Mouse (Mus musculus): Measurements from ENCODE around the gene Mybpc1. TPM values are rescaled to one million over a fixed set of nuclear protein-coding genes. Genes with fewer than 3 reads are reported as not detected.
A peak's percentile ranks its signal among the peaks of the same experiment; 100 is the strongest.
"Not testable (repeated sequence)": the region's sequence is repeated elsewhere in the genome, so short reads cannot be mapped to it uniquely, and the experiment has no call there.

Mybpc1 gene
- total RNA-seq, 2 experiments from 2014 or later, result 5.5 to 5.6 TPM

GRCm38 (mm10) chr10:88557046-88557445 lies 47.9 kb downstream of the Mybpc1 start:
- no peak for DNase-seq (ENCODE audit: low spot score in 2 of 2)

- no peak for DNase-seq (ENCODE audit: low spot score in 2 of 2)
These were observed 52.2 kb downstream of the Mybpc1 start for GRCm38 (mm10) chr10:88552738-88553137.

GRCm38 (mm10) chr10:88550225-88550624 lies 54.7 kb downstream of the Mybpc1 start:
- no peak for DNase-seq (ENCODE audit: low spot score in 2 of 2)

GRCm38 (mm10) chr10:88547635-88548034 lies 57.3 kb downstream of the Mybpc1 start:
- no peak for DNase-seq (ENCODE audit: low spot score in 2 of 2)

- no peak for DNase-seq (ENCODE audit: low spot score in 2 of 2)
These were observed 74.3 kb downstream of the Mybpc1 start for GRCm38 (mm10) chr10:88530631-88531030.

- peak; percentile 11 to 25 for DNase-seq (ENCODE audit: low spot score in 2 of 2)
These were observed 80.9 kb downstream of the Mybpc1 start for GRCm38 (mm10) chr10:88524016-88524415.

GRCm38 (mm10) chr10:88523212-88523611 lies 81.7 kb downstream of the Mybpc1 start:
- DNase-seq (ENCODE audit: low spot score in 2 of 2), result no peak

- no peak for DNase-seq (ENCODE audit: low spot score in 2 of 2)
These were observed 82.2 kb downstream of the Mybpc1 start for GRCm38 (mm10) chr10:88522795-88523194.

- not testable (repeated sequence) for DNase-seq (ENCODE audit: low spot score in 2 of 2)
These were observed 89.9 kb downstream of the Mybpc1 start for GRCm38 (mm10) chr10:88515049-88515448.

- DNase-seq (ENCODE audit: low spot score in 2 of 2), result peak; percentile 31 to 48
These were observed 90.5 kb downstream of the Mybpc1 start for GRCm38 (mm10) chr10:88514495-88514894.

- DNase-seq (ENCODE audit: low spot score in 2 of 2), result no peak
These were observed 91.3 kb downstream of the Mybpc1 start for GRCm38 (mm10) chr10:88513574-88514135.

GRCm38 (mm10) chr10:88511355-88511754 lies 93.6 kb downstream of the Mybpc1 start:
- DNase-seq (ENCODE audit: low spot score in 2 of 2), result no peak

GRCm38 (mm10) chr10:88510503-88511271 lies 94.3 kb downstream of the Mybpc1 start:
- no peak for DNase-seq (ENCODE audit: low spot score in 2 of 2)

GRCm38 (mm10) chr10:88507691-88508143 lies 97.2 kb downstream of the Mybpc1 start:
- DNase-seq (ENCODE audit: low spot score in 2 of 2), result no peak

- no peak for DNase-seq (ENCODE audit: low spot score in 2 of 2)
These were observed 99.7 kb downstream of the Mybpc1 start for GRCm38 (mm10) chr10:88505256-88505655.

- no peak for DNase-seq (ENCODE audit: low spot score in 2 of 2)
These were observed 100.5 kb downstream of the Mybpc1 start for GRCm38 (mm10) chr10:88504481-88504880.

- peak; percentile 74 to 83 for DNase-seq (ENCODE audit: low spot score in 2 of 2)
These were observed 101.3 kb downstream of the Mybpc1 start, which contains the start of gene Chpt1 for GRCm38 (mm10) chr10:88503421-88504314. Chpt1 (minus strand) TSS chr10:88504073.

GRCm38 (mm10) chr10:88502919-88503318 lies 102.0 kb downstream of the Mybpc1 start:
- no peak for DNase-seq (ENCODE audit: low spot score in 2 of 2)

- peak in 1 of 2 experiments; percentile 11 for DNase-seq (ENCODE audit: low spot score in 2 of 2)
These were observed 102.8 kb downstream of the Mybpc1 start for GRCm38 (mm10) chr10:88501886-88502765.

GRCm38 (mm10) chr10:88501370-88501769 lies 103.6 kb downstream of the Mybpc1 start:
- no peak for DNase-seq (ENCODE audit: low spot score in 2 of 2)

Measured in left cerebral cortex, adult 18-20 months (tissue).